Mouse (Mus musculus) ES-E14 (cell line): Measurements from ENCODE around the gene Sh3d21.

Source experiments
- CHD2 ChIP-seq: IDR thresholded peaks from 2 replicates; pipeline ENCODE4 v1.6.1; 2014; ENCODE audit warnings: mild to moderate bottlenecking, low read depth, low read length, inconsistent platforms
- HCFC1 ChIP-seq: IDR thresholded peaks from 2 replicates; pipeline ENCODE4 v1.6.1; 2012; ENCODE audit warnings: low read length, inconsistent platforms, borderline replicate concordance; ENCODE audit not compliant: insufficient read depth
- MAFK ChIP-seq: IDR thresholded peaks from 2 replicates; pipeline ENCODE4 v1.6.1; 2014; ENCODE audit warnings: mild to moderate bottlenecking, low read depth, low read length, inconsistent platforms; ENCODE audit not compliant: insufficient read depth
- ZNF384 ChIP-seq: IDR thresholded peaks from 2 replicates; pipeline ENCODE4 v1.6.1; 2012; ENCODE audit warnings: low read depth, low read length, inconsistent platforms

- no peak for TF ChIP-seq HCFC1
- no peak for TF ChIP-seq ZNF384
- TF ChIP-seq MAFK, result no peak
- no peak for TF ChIP-seq CHD2
Measured at GRCm38 (mm10) chr4:126150949-126151320, 12.4 kb downstream of the Sh3d21 start.
